Mouse (Mus musculus) myocyte (in vitro differentiated cells): ENCODE data around the gene Gramd1b. TPM values are rescaled to one million over a fixed set of nuclear protein-coding genes. Genes with fewer than 3 reads are reported as not detected.

ENCODE experiments used
- H3K27me3 ChIP-seq: one replicate; pipeline ENCODE4 v1.6.1; 2011; ENCODE audit not compliant: control insufficient read depth, insufficient read depth, insufficient read length
- H3K36me3 ChIP-seq: one replicate; pipeline ENCODE4 v1.6.1; 2011; ENCODE audit not compliant: control insufficient read depth, insufficient read depth
- H3K4me2 ChIP-seq: one replicate; pipeline ENCODE4 v1.6.1; 2011; ENCODE audit warnings: low read depth, control low read depth
- H3K4me3 ChIP-seq: one replicate; pipeline ENCODE4 v1.5.1; 2011; ENCODE audit warnings: mild to moderate bottlenecking, control low read depth, moderate library complexity
- H3K79me2 ChIP-seq: one replicate; pipeline ENCODE4 v1.6.1; 2011; ENCODE audit not compliant: control insufficient read depth, insufficient read depth
- H3ac ChIP-seq: one replicate; pipeline ENCODE4 v1.6.1; 2011; ENCODE audit not compliant: control insufficient read depth, insufficient read length
- CEBPB ChIP-seq: IDR thresholded peaks from 2 replicates; pipeline ENCODE4 v1.6.1; 2011; ENCODE audit warnings: mild to moderate bottlenecking, moderate library complexity; ENCODE audit not compliant: poor library complexity, insufficient read depth, severe bottlenecking
- E2F4 ChIP-seq: IDR thresholded peaks from one replicate; pipeline ENCODE4 v1.6.1; 2011; ENCODE audit warnings: mild to moderate bottlenecking, control low read depth, moderate library complexity; ENCODE audit not compliant: insufficient read depth
- MAX ChIP-seq: IDR thresholded peaks from one replicate; pipeline ENCODE4 v1.6.1; 2011; ENCODE audit warnings: low read depth, mild to moderate bottlenecking, control low read depth
- MYOD1 ChIP-seq, 3 experiments: IDR thresholded peaks; one replicate each; pipeline ENCODE4 v1.6.1; 2011; ENCODE audit warnings: control low read depth in 2 of 3, low read depth in 2 of 3, mild to moderate bottlenecking in 2 of 3, moderate library complexity in 1 of 3; ENCODE audit not compliant: insufficient read length in 2 of 3, control insufficient read depth in 1 of 3
- MYOG ChIP-seq, 3 experiments: IDR thresholded peaks; one replicate each; pipeline ENCODE4 v1.6.1; 2011; ENCODE audit warnings: control low read depth in 2 of 3, low read depth in 2 of 3, mild to moderate bottlenecking in 2 of 3; ENCODE audit not compliant: insufficient read length in 2 of 3, control insufficient read depth in 1 of 3, insufficient read depth in 1 of 3
- POLR2A ChIP-seq: IDR thresholded peaks from one replicate; pipeline ENCODE4 v1.6.1; 2011; ENCODE audit warnings: low read depth, mild to moderate bottlenecking, control low read depth, moderate library complexity; ENCODE audit not compliant: insufficient read length
- POLR2AphosphoS2 ChIP-seq: IDR thresholded peaks from one replicate; pipeline ENCODE4 v1.6.1; 2011; ENCODE audit warnings: low read depth, control low read depth; ENCODE audit not compliant: insufficient read length
- REST ChIP-seq: IDR thresholded peaks from one replicate; pipeline ENCODE4 v1.6.1; 2011; ENCODE audit warnings: mild to moderate bottlenecking, control low read depth, moderate library complexity; ENCODE audit not compliant: insufficient read depth, insufficient read length
- SRF ChIP-seq: IDR thresholded peaks from one replicate; pipeline ENCODE4 v1.6.1; 2011; ENCODE audit warnings: low read depth; ENCODE audit not compliant: control insufficient read depth, insufficient read length
- TCF12 ChIP-seq: IDR thresholded peaks from one replicate; pipeline ENCODE4 v1.6.1; 2011; ENCODE audit warnings: mild to moderate bottlenecking, control low read depth; ENCODE audit not compliant: poor library complexity, insufficient read depth, severe bottlenecking
- TCF3 ChIP-seq: IDR thresholded peaks from one replicate; pipeline ENCODE4 v1.6.1; 2011; ENCODE audit warnings: low read depth, control low read depth; ENCODE audit not compliant: insufficient read length
- USF1 ChIP-seq: IDR thresholded peaks from one replicate; pipeline ENCODE4 v1.6.1; 2011; ENCODE audit warnings: low read depth, mild to moderate bottlenecking, control low read depth, moderate library complexity
- polyA plus RNA-seq: library from polyadenylated mRNA; unstranded; fragments of >200 nt; fragmentation: generic; extraction: Trizol; gene quantifications from one replicate; pipeline ENCODE4 v1.2.1, GENCODE M21; 2012; ENCODE audit warnings: missing spikeins

Gramd1b gene
- polyA plus RNA-seq, 1 experiment = 33.9 TPM

GRCm38 (mm10) chr9:40521097-40521496, 10.1 kb downstream of the Gramd1b start:
- Histone ChIP-seq H3ac (no peak overlapping the region), H3K36me3 (no peaks in the 10 kb centered on the region), H3K4me2 (no peak overlapping the region), H3K27me3 (no peaks in the 10 kb centered on the region), H3K4me3 (no peak overlapping the region), H3K79me2 (no peaks in the 10 kb centered on the region)
- TF ChIP-seq CEBPB = no peak
- no peak for TF ChIP-seq USF1
- no peak for TF ChIP-seq MAX
- no peak for TF ChIP-seq MYOD1 (IDR thresholded peaks at IDR 0.05; ENCODE audit: control insufficient read depth in 1 of 3, insufficient read length in 2 of 3, low read depth in 2 of 3)
- no peak for TF ChIP-seq E2F4
- no peak for TF ChIP-seq SRF
- TF ChIP-seq REST = no peak
- no peak for TF ChIP-seq POLR2A

GRCm38 (mm10) chr9:40519294-40519693, 11.9 kb downstream of the Gramd1b start:
- Histone ChIP-seq H3K27me3 (no peaks in the 10 kb centered on the region), H3K4me2 (no peak overlapping the region), H3ac (no peak overlapping the region), H3K36me3 (no peaks in the 10 kb centered on the region), H3K4me3 (no peak overlapping the region), H3K79me2 (no peaks in the 10 kb centered on the region)
- TF ChIP-seq MAX (no peak), TCF3 (no peak), TCF12 (no peak), POLR2A (no peak), SRF (no peak), MYOG (IDR thresholded peaks at IDR 0.05; ENCODE audit: control insufficient read depth in 1 of 3, insufficient read depth in 1 of 3, insufficient read length in 2 of 3, low read depth in 2 of 3) (no peak), USF1 (no peak), POLR2AphosphoS2 (no peak), E2F4 (no peak), REST (no peak), MYOD1 (IDR thresholded peaks at IDR 0.05; ENCODE audit: control insufficient read depth in 1 of 3, insufficient read length in 2 of 3, low read depth in 2 of 3) (no peak), CEBPB (no peak)

GRCm38 (mm10) chr9:40511970-40512369, 19.2 kb downstream of the Gramd1b start:
- H3K79me2 ChIP-seq = no peaks in the 10 kb centered on the region
- no peak overlapping the region for H3K4me2 ChIP-seq
- H3K36me3 ChIP-seq = no peaks in the 10 kb centered on the region
- H3K27me3 ChIP-seq = no peaks in the 10 kb centered on the region
- TF ChIP-seq POLR2AphosphoS2 (no peak), E2F4 (no peak), SRF (no peak), TCF12 (no peak), TCF3 (no peak), REST (no peak), POLR2A (no peak), CEBPB (no peak), USF1 (no peak), MAX (no peak), MYOG (IDR thresholded peaks at IDR 0.05; ENCODE audit: control insufficient read depth in 1 of 3, insufficient read depth in 1 of 3, insufficient read length in 2 of 3, low read depth in 2 of 3) (no peak), MYOD1 (IDR thresholded peaks at IDR 0.05; ENCODE audit: control insufficient read depth in 1 of 3, insufficient read length in 2 of 3, low read depth in 2 of 3) (no peak)
- no peak overlapping the region for H3ac ChIP-seq
- H3K4me3 ChIP-seq = no peak overlapping the region

GRCm38 (mm10) chr9:40509479-40509878, 21.7 kb downstream of the Gramd1b start:
- no peak overlapping the region for H3K4me3 ChIP-seq
- H3K4me2 ChIP-seq = no peak overlapping the region
- no peaks in the 10 kb centered on the region for H3K27me3 ChIP-seq
- H3K79me2 ChIP-seq = no peaks in the 10 kb centered on the region
- no peak overlapping the region for H3ac ChIP-seq
- TF ChIP-seq MYOD1 (IDR thresholded peaks at IDR 0.05; ENCODE audit: control insufficient read depth in 1 of 3, insufficient read length in 2 of 3, low read depth in 2 of 3) = peak in 2 of 3 experiments; percentile 22 to 26
- TF ChIP-seq MAX = no peak
- no peaks in the 10 kb centered on the region for H3K36me3 ChIP-seq

GRCm38 (mm10) chr9:40506576-40506975, 24.6 kb downstream of the Gramd1b start:
- no peak overlapping the region for H3ac ChIP-seq
- H3K79me2 ChIP-seq = no peaks in the 10 kb centered on the region
- TF ChIP-seq MYOD1 (IDR thresholded peaks at IDR 0.05; ENCODE audit: control insufficient read depth in 1 of 3, insufficient read length in 2 of 3, low read depth in 2 of 3) (peak in 1 of 3 experiments; percentile 41), TCF12 (no peak), MYOG (IDR thresholded peaks at IDR 0.05; ENCODE audit: control insufficient read depth in 1 of 3, insufficient read depth in 1 of 3, insufficient read length in 2 of 3, low read depth in 2 of 3) (peak in 2 of 3 experiments; percentile 37 to 78), TCF3 (no peak)
- H3K4me2 ChIP-seq = no peak overlapping the region
- no peaks in the 10 kb centered on the region for H3K27me3 ChIP-seq
- H3K36me3 ChIP-seq = no peaks in the 10 kb centered on the region
- no peak overlapping the region for H3K4me3 ChIP-seq
